Mouse (Mus musculus): ENCODE results near the gene C4b.
"Not testable (repeated sequence)": the region's sequence is repeated elsewhere in the genome, so short reads cannot be mapped to it uniquely, and the experiment has no call there.

- not testable (repeated sequence) for TF ChIP-seq POLR2A (IDR thresholded peaks at IDR 0.05; ENCODE audit: low read depth, low read length); EP300 (IDR thresholded peaks at IDR 0.05; ENCODE audit: low read length); NELFE (IDR thresholded peaks at IDR 0.05; ENCODE audit: low read depth, low read length); BHLHE40 (IDR thresholded peaks at IDR 0.05; ENCODE audit: low read depth, low read length); CTCF (conservative IDR thresholded peaks at IDR 0.05 in 1 of 2, IDR thresholded peaks at IDR 0.05 in 1 of 2; ENCODE audit: low read depth in 2 of 2, low read length in 2 of 2); IRF4 (IDR thresholded peaks at IDR 0.05; ENCODE audit: low read depth, low read length); CHD2 (IDR thresholded peaks at IDR 0.05; ENCODE audit: low read length)
Measured at GRCm38 (mm10) chr17:34715451-34715850, 28.2 kb downstream of the C4b start.

All from CH12.LX (cell line).